Mouse (Mus musculus) heart, embryonic 14.5 days (tissue): ENCODE data around the gene Krt88. TPM values are rescaled to one million over a fixed set of nuclear protein-coding genes. Genes with fewer than 3 reads are reported as not detected.

Experiments used
- ATAC-seq: fragments of 200-750 bp; cut with Nextera tagmentation; 2 replicates; pipeline ENCODE4 v1.8.0; 2017; ENCODE audit warnings: low read depth, moderate TSS enrichment; ENCODE audit not compliant: insufficient number of reproducible peaks, insufficient read depth, low FRiP score
- H3K27ac ChIP-seq, 2 experiments: fragments of 200-500 bp in 1 of 2; fragments of 300-500 bp in 1 of 2; sonication (generic) in 1 of 2; replicated peaks in 1 of 2; 2 replicates each; pipeline ENCODE4 v1.5.1; 2012 to 2014; ENCODE audit warnings: low read depth in 2 of 2, low read length in 2 of 2, control low read depth in 1 of 2, mild to moderate bottlenecking in 1 of 2, mixed read lengths in 1 of 2; ENCODE audit not compliant: control insufficient read depth in 1 of 2, insufficient read depth in 1 of 2
- H3K27me3 ChIP-seq: fragments of 300-500 bp; sonication (generic); 2 replicates; pipeline ENCODE4 v1.6.1; 2014; ENCODE audit warnings: mild to moderate bottlenecking, low read length, control low read depth; ENCODE audit not compliant: control insufficient read depth, insufficient read depth
- H3K36me3 ChIP-seq: fragments of 300-500 bp; sonication (generic); 2 replicates; pipeline ENCODE4 v1.6.1; 2014; ENCODE audit warnings: mild to moderate bottlenecking, control low read depth, low read length, mixed read lengths; ENCODE audit not compliant: control insufficient read depth, insufficient read depth
- H3K4me1 ChIP-seq, 2 experiments: fragments of 200-500 bp in 1 of 2; fragments of 300-500 bp in 1 of 2; sonication (generic) in 1 of 2; 2 replicates each; pipeline ENCODE4 v1.6.1; 2012 to 2014; ENCODE audit warnings: low read length in 2 of 2, control low read depth in 1 of 2, mixed read lengths in 1 of 2; ENCODE audit not compliant: control insufficient read depth in 2 of 2, insufficient read depth in 2 of 2
- H3K4me2 ChIP-seq: fragments of 300-500 bp; sonication (generic); 2 replicates; pipeline ENCODE4 v1.6.1; 2014; ENCODE audit warnings: mild to moderate bottlenecking, low read length
- H3K4me3 ChIP-seq, 2 experiments: fragments of 200-500 bp in 1 of 2; fragments of 300-500 bp in 1 of 2; sonication (generic) in 1 of 2; 2 replicates each; pipeline ENCODE4 v1.5.1; 2012 to 2014; ENCODE audit warnings: low read length in 2 of 2, mild to moderate bottlenecking in 2 of 2, control low read depth in 1 of 2, low read depth in 1 of 2, moderate library complexity in 1 of 2; ENCODE audit not compliant: control insufficient read depth in 1 of 2, insufficient read depth in 1 of 2
- H3K9ac ChIP-seq: fragments of 300-500 bp; sonication (generic); 2 replicates; pipeline ENCODE4 v1.6.1; 2014; ENCODE audit warnings: mild to moderate bottlenecking, low read length
- H3K9me3 ChIP-seq: fragments of 300-500 bp; sonication (generic); 2 replicates; pipeline ENCODE4 v1.6.1; 2016; ENCODE audit warnings: low read length, control low read depth; ENCODE audit not compliant: control insufficient read depth
- WGBS: fragments of 180-500 bp; shearing (Covaris S2); extraction: QIAGEN DNeasy Blood & Tissue Kit; methylation state at CpG from one replicate; pipeline ENCODE4 v1.1.7; 2014; 5-methylcytosine and 5-hydroxymethylcytosine counted together
- polyA plus RNA-seq: library from polyadenylated mRNA; unstranded; fragments of >200 nt; fragmentation: Nextera tagmentation; extraction: Ambion mirVana; gene quantifications from 2 replicates; pipeline ENCODE4 v1.2.1, GENCODE M21; 2014

The Krt88 gene
- polyA plus RNA-seq, 1 experiment from 2014 or later: not detected

DNA sequence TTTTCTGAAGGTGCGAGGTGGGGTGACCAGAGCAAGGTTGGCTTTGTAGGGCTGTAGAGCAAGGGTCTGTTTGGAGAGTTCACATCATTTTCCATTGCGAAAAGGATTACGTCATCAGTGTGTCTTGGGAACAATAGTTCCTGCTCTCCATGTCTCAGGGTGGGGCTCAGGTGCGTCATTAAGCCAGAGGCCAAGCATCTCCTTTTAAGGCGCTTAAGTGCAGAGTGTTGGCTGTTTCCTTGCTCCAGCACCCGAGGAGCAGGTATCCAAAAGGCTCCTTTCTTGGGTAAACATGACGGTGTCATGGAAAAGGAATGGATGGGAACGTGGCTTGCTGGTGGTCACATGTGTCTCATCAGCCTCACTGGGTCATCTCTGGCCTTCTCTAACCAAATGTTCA, 7.2 kb downstream of the Krt88 start:
- H3K4me1 ChIP-seq: no peaks in the 10 kb centered on the region; a peak in 1 of 4 replicates
- no peak for ATAC-seq
- no peak overlapping the region for H3K27ac ChIP-seq
- no peaks in the 10 kb centered on the region for H3K36me3 ChIP-seq
- H3K4me2 ChIP-seq: no peak overlapping the region
- no peak overlapping the region for H3K4me3 ChIP-seq
- H3K27me3 ChIP-seq: 0 out of 2 replicates have a peak, but pooled peaks cover 3% of the 10 kb centered on the region
- H3K9ac ChIP-seq: no peak overlapping the region
- WGBS: 81% methylated on average over 8 of the region's 8 CpGs
- peaks cover 9% of the 10 kb centered on the region; the same call in 1 of the 2 replicates for H3K9me3 ChIP-seq

GRCm38 (mm10) chr15:101455292-101455691, 7.7 kb downstream of the Krt88 start:
- Histone ChIP-seq H3K4me1 (no peaks in the 10 kb centered on the region; a peak in 1 of 4 replicates), H3K9ac (no peak overlapping the region), H3K27ac (no peak overlapping the region), H3K9me3 (peaks cover 9% of the 10 kb centered on the region; the same call in 1 of the 2 replicates), H3K27me3 (0 out of 2 replicates have a peak, but pooled peaks cover 3% of the 10 kb centered on the region), H3K36me3 (no peaks in the 10 kb centered on the region), H3K4me3 (no peak overlapping the region), H3K4me2 (no peak overlapping the region)
- 81% methylated on average over 2 of the region's 2 CpGs for WGBS
- ATAC-seq: no peak

DNA sequence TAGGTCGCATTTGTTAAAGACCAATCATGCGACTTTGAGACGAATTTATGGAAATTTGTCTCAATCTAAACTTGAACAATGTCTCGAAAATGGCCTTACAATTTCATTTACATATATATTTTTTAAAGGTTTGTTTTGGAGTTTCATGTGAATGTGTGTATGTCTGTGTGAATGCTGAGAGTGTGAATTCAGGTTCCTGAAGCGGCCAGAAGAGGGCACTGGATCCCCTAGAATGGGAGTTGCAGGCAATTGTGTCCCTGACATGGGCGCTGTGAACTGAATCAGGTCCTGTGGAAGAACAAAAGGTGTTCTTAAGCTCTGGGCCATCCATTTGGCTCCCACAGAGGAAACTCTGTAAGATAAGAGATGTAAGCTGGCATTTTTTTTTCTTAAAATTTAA, 8.3 kb downstream of the Krt88 start:
- H3K9me3 ChIP-seq: peaks cover 9% of the 10 kb centered on the region; the same call in 1 of the 2 replicates
- 0 out of 2 replicates have a peak, but pooled peaks cover 3% of the 10 kb centered on the region for H3K27me3 ChIP-seq
- no peak overlapping the region for H3K9ac ChIP-seq
- ATAC-seq: no peak
- 84% methylated on average over 6 of the region's 6 CpGs for WGBS
- H3K27ac ChIP-seq: no peak overlapping the region
- no peaks in the 10 kb centered on the region for H3K36me3 ChIP-seq
- H3K4me2 ChIP-seq: no peak overlapping the region
- H3K4me1 ChIP-seq: no peaks in the 10 kb centered on the region; a peak in 1 of 4 replicates
- no peak overlapping the region for H3K4me3 ChIP-seq

GRCm38 (mm10) chr15:101458361-101458930, 10.9 kb downstream of the Krt88 start:
- Histone ChIP-seq H3K9ac (no peak overlapping the region), H3K4me2 (no peak overlapping the region), H3K27ac (no peak overlapping the region), H3K9me3 (peaks cover 9% of the 10 kb centered on the region; the same call in 1 of the 2 replicates), H3K4me3 (no peak overlapping the region), H3K36me3 (no peaks in the 10 kb centered on the region), H3K27me3 (0 out of 2 replicates have a peak, but pooled peaks cover 7% of the 10 kb centered on the region), H3K4me1 (no peaks in the 10 kb centered on the region)
- ATAC-seq: no peak
- 68% methylated on average over 16 of the region's 16 CpGs for WGBS

DNA sequence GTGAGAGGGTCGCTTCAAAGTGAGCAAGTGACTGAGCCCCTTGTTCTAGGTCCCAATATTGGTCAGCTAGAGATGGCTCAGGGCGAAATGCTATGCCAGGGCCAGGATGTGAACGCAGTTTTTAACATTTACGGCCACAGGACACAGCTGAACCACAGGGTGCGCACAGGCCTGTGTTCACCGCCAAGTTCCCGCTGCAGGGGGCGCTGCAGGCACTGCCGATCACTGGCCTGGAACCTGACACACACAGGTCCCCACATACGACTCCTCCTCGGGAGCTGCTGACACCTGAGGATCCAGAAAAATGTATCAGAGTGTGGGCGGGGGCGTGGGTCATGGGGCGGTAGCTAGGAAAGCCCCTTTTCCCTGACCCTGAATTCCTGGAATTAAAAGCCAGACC, 11.7 kb downstream of the Krt88 start:
- Histone ChIP-seq H3K36me3 (no peaks in the 10 kb centered on the region), H3K27ac (no peak overlapping the region), H3K4me1 (no peaks in the 10 kb centered on the region), H3K4me2 (no peak overlapping the region), H3K4me3 (no peak overlapping the region), H3K9ac (no peak overlapping the region), H3K27me3 (0 out of 2 replicates have a peak, but pooled peaks cover 7% of the 10 kb centered on the region), H3K9me3 (peaks cover 9% of the 10 kb centered on the region; the same call in 1 of the 2 replicates)
- ATAC-seq: no peak
- 79% methylated on average over 14 of the region's 14 CpGs for WGBS

- Histone ChIP-seq H3K27me3 (0 out of 2 replicates have a peak, but pooled peaks cover 7% of the 10 kb centered on the region), H3K4me3 (no peak within 1 kb of the TSS), H3K9ac (no peak within 1 kb of the TSS), H3K27ac (no peak within 1 kb of the TSS), H3K36me3 (no peaks in the 10 kb centered on the region), H3K4me2 (no peak within 1 kb of the TSS), H3K4me1 (no peaks in the 10 kb centered on the region), H3K9me3 (no peaks in the 10 kb centered on the region)
- 75% methylated on average over 13 of the region's 13 CpGs for WGBS
- no peak for ATAC-seq
Measured at GRCm38 (mm10) chr15:101463651-101464050, 16.1 kb downstream of the Krt88 start, which contains the start of gene Krt81. TSS of gene Krt81 (minus strand) at chr15:101463751.

DNA sequence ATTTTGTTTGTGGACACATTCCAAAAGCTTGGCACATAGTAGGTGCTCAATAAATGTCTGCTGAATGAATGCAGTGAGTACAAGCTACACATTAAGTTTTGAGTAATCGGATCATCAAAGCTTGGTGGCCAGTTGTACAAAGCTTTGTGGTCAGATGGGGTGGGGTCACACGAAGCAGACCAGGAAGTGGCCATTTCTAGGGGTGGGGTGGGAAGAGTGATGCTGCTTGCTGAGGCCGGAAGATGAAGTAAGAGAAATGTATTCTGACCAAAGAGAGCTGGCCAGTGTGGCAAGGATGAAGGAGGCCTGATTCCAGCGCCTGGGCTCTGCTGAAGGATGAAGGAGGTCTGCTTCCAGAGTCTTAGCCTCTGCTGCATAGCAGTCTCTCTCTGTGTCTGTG, 21.5 kb downstream of the Krt88 start:
- Histone ChIP-seq H3K9ac (no peak overlapping the region), H3K27me3 (no peaks in the 10 kb centered on the region)

More for the DNA sequence above, 21.5 kb downstream of the Krt88 start:
- no peak for ATAC-seq
- H3K4me1 ChIP-seq: no peaks in the 10 kb centered on the region
- no peak overlapping the region for H3K4me2 ChIP-seq
- no peaks in the 10 kb centered on the region for H3K36me3 ChIP-seq
- no peaks in the 10 kb centered on the region for H3K9me3 ChIP-seq
- H3K27ac ChIP-seq: no peak overlapping the region
- no peak overlapping the region for H3K4me3 ChIP-seq
- 68% methylated on average over 4 of the region's 4 CpGs for WGBS
